Mouse (Mus musculus) liver, adult 2 months (tissue): ENCODE data around the gene Tuft1. TPM values are rescaled to one million over a fixed set of nuclear protein-coding genes. Genes with fewer than 3 reads are reported as not detected.
"Not testable (repeated sequence)": the region's sequence is repeated elsewhere in the genome, so short reads cannot be mapped to it uniquely, and the experiment has no call there.

ENCODE experiments used
- DNase-seq: peaks from one replicate; pipeline ENCODE4 v3.0.0-alpha.2; 2011; ENCODE audit warnings: low read depth, low spot score; ENCODE audit errors: extremely low read depth
- H3K27ac ChIP-seq: fragments of 200-500 bp; replicated peaks from 2 replicates; pipeline ENCODE4 v1.5.1; 2012; ENCODE audit warnings: low read depth, mild to moderate bottlenecking, control low read depth, inconsistent platforms, low read length; ENCODE audit not compliant: insufficient read depth
- H3K27me3 ChIP-seq: fragments of 200-500 bp; 2 replicates; pipeline ENCODE4 v1.6.1; 2012; ENCODE audit warnings: mild to moderate bottlenecking, moderate library complexity, low read length, inconsistent platforms; ENCODE audit not compliant: control insufficient read depth, insufficient read depth
- H3K36me3 ChIP-seq: fragments of 200-500 bp; 2 replicates; pipeline ENCODE4 v1.6.1; 2012; ENCODE audit warnings: low read length, inconsistent platforms; ENCODE audit not compliant: control insufficient read depth, insufficient read depth
- H3K4me1 ChIP-seq: fragments of 200-500 bp; 2 replicates; pipeline ENCODE4 v1.6.1; 2011; ENCODE audit warnings: low read length; ENCODE audit not compliant: control insufficient read depth, insufficient read depth
- H3K4me3 ChIP-seq: fragments of 200-500 bp; 2 replicates; pipeline ENCODE4 v1.5.1; 2011; ENCODE audit warnings: low read depth, mild to moderate bottlenecking, control low read depth, low read length, moderate library complexity; ENCODE audit not compliant: insufficient read depth
- H3K79me2 ChIP-seq: fragments of 200-500 bp; 2 replicates; pipeline ENCODE4 v1.6.1; 2012; ENCODE audit warnings: inconsistent platforms, mild to moderate bottlenecking, low read length, moderate library complexity; ENCODE audit not compliant: control insufficient read depth, insufficient read depth
- H3K9ac ChIP-seq: fragments of 200-500 bp; 2 replicates; pipeline ENCODE4 v1.6.1; 2012; ENCODE audit warnings: low read depth, mild to moderate bottlenecking, control low read depth, inconsistent platforms, low read length
- CTCF ChIP-seq: fragments of 200-500 bp; IDR thresholded peaks from 2 replicates; pipeline ENCODE4 v1.5.1; 2011; ENCODE audit warnings: low read depth, low read length, control low read depth
- POLR2A ChIP-seq: fragments of 200-500 bp; IDR thresholded peaks from 2 replicates; pipeline ENCODE4 v1.6.1; 2011; ENCODE audit warnings: low read length, control low read depth; ENCODE audit not compliant: insufficient read depth; ENCODE audit errors: extremely low read depth
- WGBS: fragments of 180-500 bp; shearing (Covaris S2); methylation state at CpG from one replicate; pipeline ENCODE4 v1.1.7; 2018; 5-methylcytosine and 5-hydroxymethylcytosine counted together
- polyA plus RNA-seq: library from polyadenylated mRNA; depleted of rRNA; stranded (reverse); fragments of >200 nt; gene quantifications from 2 replicates; pipeline ENCODE4 v1.2.3, GENCODE M21; 2012; rRNA removed
- total RNA-seq: library from RNA; depleted of rRNA; stranded (reverse); fragments of >200 nt; gene quantifications from 2 replicates; pipeline ENCODE4 v1.2.3, GENCODE M21; 2014; rRNA removed

Gene Tuft1
- 2.1 and 2.6 TPM in 2 replicates for total RNA-seq
- 2.6 and 7.3 TPM in 2 replicates for polyA plus RNA-seq

GRCm38 (mm10) chr3:94658740-94659095 lies at the start of gene Tuft1:
Gene Tuft1 (minus strand): TSS chr3:94658872.
- not testable (repeated sequence) for H3K27me3 ChIP-seq, H3K36me3 ChIP-seq, DNase-seq, H3K4me1 ChIP-seq, H3K79me2 ChIP-seq, H3K27ac ChIP-seq
- Histone ChIP-seq H3K4me3 (peak within 1 kb of the TSS; percentile 57), H3K9ac (peak within 1 kb of the TSS; percentile 55)
- 0% methylated on average over 21 of the region's 33 CpGs for WGBS

GRCm38 (mm10) chr3:94703364-94703763 lies 44.7 kb upstream of the Tuft1 start:
- H3K36me3 ChIP-seq, result peaks cover 21% of the 10 kb centered on the region
- not testable (repeated sequence) for H3K9ac ChIP-seq, H3K79me2 ChIP-seq, H3K4me3 ChIP-seq, H3K27me3 ChIP-seq, H3K4me1 ChIP-seq, DNase-seq, H3K27ac ChIP-seq
- WGBS, result 28% methylated on average over 3 of the region's 3 CpGs
- TF ChIP-seq CTCF, result peak; percentile 43; the same call in 1 of the 2 replicates

GRCm38 (mm10) chr3:94702856-94703255 lies 44.2 kb upstream of the Tuft1 start:
- 84% methylated on average over 3 of the region's 3 CpGs for WGBS
- Histone ChIP-seq H3K27me3 (no peaks in the 10 kb centered on the region), H3K9ac (no peak overlapping the region)

GRCm38 (mm10) chr3:94702163-94702810 lies 43.6 kb upstream of the Tuft1 start:
- not testable (repeated sequence) for H3K27me3 ChIP-seq, H3K9ac ChIP-seq, H3K4me3 ChIP-seq, DNase-seq, H3K27ac ChIP-seq, H3K79me2 ChIP-seq, H3K4me1 ChIP-seq
- 82% methylated on average over 7 of the region's 7 CpGs for WGBS
- H3K36me3 ChIP-seq, result peaks cover 27% of the 10 kb centered on the region

More at GRCm38 (mm10) chr3:94702856-94703255, 44.2 kb upstream of the Tuft1 start:
- TF ChIP-seq CTCF, result no peak
- no peak for TF ChIP-seq POLR2A
- Histone ChIP-seq H3K4me1 (no peaks in the 10 kb centered on the region; the same call in 1 of the 2 replicates), H3K4me3 (no peak overlapping the region), H3K27ac (no peak overlapping the region), H3K36me3 (peaks cover 25% of the 10 kb centered on the region), H3K79me2 (no peaks in the 10 kb centered on the region)
- no peak for DNase-seq

- whole genome bisulfite sequencing, result 66% methylated on average over 4 of the region's 4 CpGs
Observed at GRCm38 (mm10) chr3:94696257-94696656, 37.6 kb upstream of the Tuft1 start.

GRCm38 (mm10) chr3:94695591-94695990 lies 36.9 kb upstream of the Tuft1 start:
- WGBS, result 38% methylated on average over 6 of the region's 6 CpGs
- H3K79me2 ChIP-seq, H3K27me3 ChIP-seq, H3K4me3 ChIP-seq, DNase-seq, H3K9ac ChIP-seq: not testable (repeated sequence)
- peak overlapping the region; percentile 25; the same call in 1 of the 2 replicates for H3K27ac ChIP-seq
- H3K4me1 ChIP-seq, result peaks cover 22% of the 10 kb centered on the region
- peaks cover 15% of the 10 kb centered on the region for H3K36me3 ChIP-seq

More at GRCm38 (mm10) chr3:94696257-94696656, 37.6 kb upstream of the Tuft1 start:
- not testable (repeated sequence) for DNase-seq, H3K9ac ChIP-seq, H3K27me3 ChIP-seq, H3K79me2 ChIP-seq, H3K4me3 ChIP-seq
- peaks cover 20% of the 10 kb centered on the region for H3K4me1 ChIP-seq
- peaks cover 19% of the 10 kb centered on the region for H3K36me3 ChIP-seq
- peak overlapping the region; percentile 25 for H3K27ac ChIP-seq

- Histone ChIP-seq H3K36me3 (peaks cover 11% of the 10 kb centered on the region), H3K9ac (peak overlapping the region; percentile 71), H3K4me3 (peak overlapping the region; percentile 8), H3K27ac (peak overlapping the region; percentile 77), H3K4me1 (peaks cover 24% of the 10 kb centered on the region)
- not testable (repeated sequence) for H3K27me3 ChIP-seq, DNase-seq, H3K79me2 ChIP-seq
- WGBS, result 21% methylated on average over 6 of the region's 8 CpGs
Observed at GRCm38 (mm10) chr3:94693874-94694273, 35.2 kb upstream of the Tuft1 start.
